Mouse (Mus musculus): ENCODE measurements around the gene Nckipsd. TPM values are rescaled to one million over a fixed set of nuclear protein-coding genes. Genes with fewer than 3 reads are reported as not detected.

Gene Nckipsd
- polyA plus RNA-seq, 1 experiment from 2014 or later, result 20.7 TPM

- peaks cover 82% of the 10 kb centered on the region for H3K4me1 ChIP-seq (replicated peaks)
- peaks cover 9% of the 10 kb centered on the region for H3K36me3 ChIP-seq
- ATAC-seq (ENCODE audit: low read depth), result no peak
- peak overlapping the region; percentile 86 for H3K4me3 ChIP-seq
- H3K4me2 ChIP-seq, result peak overlapping the region; percentile 80
- no peaks in the 10 kb centered on the region for H3K27me3 ChIP-seq
- WGBS, result 83% methylated on average over 1 of the region's 1 CpGs
- 0 out of 2 replicates have a peak overlapping the region, but pooled peaks have one; percentile 2 for H3K9ac ChIP-seq
- H3K9me3 ChIP-seq, result no peaks in the 10 kb centered on the region
- H3K27ac ChIP-seq (replicated peaks), result no peak overlapping the region
Observed at GRCm38 (mm10) chr9:108786494-108786893, 21.7 kb upstream of the Nckipsd start.

- Histone ChIP-seq H3K4me2 (peak overlapping the region; percentile 80), H3K27me3 (no peaks in the 10 kb centered on the region), H3K4me3 (peak overlapping the region; percentile 19), H3K27ac (replicated peaks) (no peak overlapping the region), H3K4me1 (replicated peaks) (peaks cover 84% of the 10 kb centered on the region), H3K9me3 (no peaks in the 10 kb centered on the region), H3K36me3 (peaks cover 9% of the 10 kb centered on the region), H3K9ac (no peak overlapping the region)
- WGBS, result 90% methylated on average over 2 of the region's 2 CpGs
- ATAC-seq (ENCODE audit: low read depth), result no peak
Observed at GRCm38 (mm10) chr9:108787080-108787479, 21.1 kb upstream of the Nckipsd start.

- ATAC-seq (ENCODE audit: low read depth), result no peak
- peaks cover 9% of the 10 kb centered on the region for H3K36me3 ChIP-seq
- H3K27me3 ChIP-seq, result no peaks in the 10 kb centered on the region
- H3K4me2 ChIP-seq, result peak overlapping the region; percentile 80
- H3K9me3 ChIP-seq, result no peaks in the 10 kb centered on the region
- H3K4me1 ChIP-seq (replicated peaks), result peaks cover 89% of the 10 kb centered on the region
- no peak overlapping the region for H3K27ac ChIP-seq (replicated peaks)
- 71% methylated on average over 3 of the region's 3 CpGs for WGBS
- H3K9ac ChIP-seq, result no peak overlapping the region; the same call in 1 of the 2 replicates
- H3K4me3 ChIP-seq, result no peak overlapping the region
Observed at GRCm38 (mm10) chr9:108788713-108789112, 19.5 kb upstream of the Nckipsd start.

- H3K36me3 ChIP-seq, result peaks cover 15% of the 10 kb centered on the region
- H3K9ac ChIP-seq, result no peak overlapping the region
- ATAC-seq (ENCODE audit: low read depth), result no peak
- no peak overlapping the region for H3K27ac ChIP-seq (replicated peaks)
- H3K4me1 ChIP-seq (replicated peaks), result peaks cover 94% of the 10 kb centered on the region
- WGBS, result 89% methylated on average over 1 of the region's 1 CpGs
- no peak overlapping the region for H3K4me3 ChIP-seq
- no peaks in the 10 kb centered on the region for H3K27me3 ChIP-seq
- no peak overlapping the region for H3K4me2 ChIP-seq
- H3K9me3 ChIP-seq, result no peaks in the 10 kb centered on the region
Observed at GRCm38 (mm10) chr9:108792307-108792706, 15.9 kb upstream of the Nckipsd start.

- H3K4me3 ChIP-seq, result no peak overlapping the region
- H3K36me3 ChIP-seq, result peaks cover 19% of the 10 kb centered on the region
- no peak overlapping the region for H3K4me2 ChIP-seq
- ATAC-seq (ENCODE audit: low read depth), result no peak
- H3K27me3 ChIP-seq, result no peaks in the 10 kb centered on the region
- H3K9me3 ChIP-seq, result no peaks in the 10 kb centered on the region
- no peak overlapping the region for H3K27ac ChIP-seq (replicated peaks)
- no peak overlapping the region for H3K9ac ChIP-seq
- 46% methylated on average over 3 of the region's 3 CpGs for WGBS
- H3K4me1 ChIP-seq (replicated peaks), result peaks cover 90% of the 10 kb centered on the region
Observed at GRCm38 (mm10) chr9:108792730-108793129, 15.4 kb upstream of the Nckipsd start.

GRCm38 (mm10) chr9:108795281-108795680 lies 12.9 kb upstream of the Nckipsd start:
- H3K36me3 ChIP-seq, result peaks cover 43% of the 10 kb centered on the region
- no peak overlapping the region for H3K27ac ChIP-seq (replicated peaks)
- no peak overlapping the region for H3K9ac ChIP-seq
- H3K27me3 ChIP-seq, result no peaks in the 10 kb centered on the region
- no peak for ATAC-seq (ENCODE audit: low read depth)
- H3K4me3 ChIP-seq, result no peak overlapping the region
- peak overlapping the region; percentile 13; the same call in 1 of the 2 replicates for H3K4me2 ChIP-seq
- peaks cover 64% of the 10 kb centered on the region for H3K4me1 ChIP-seq (replicated peaks)
- no peaks in the 10 kb centered on the region for H3K9me3 ChIP-seq
- 47% methylated on average over 2 of the region's 2 CpGs for WGBS

- Histone ChIP-seq H3K27ac (replicated peaks) (peak overlapping the region; percentile 52; the same call in 1 of the 2 replicates), H3K36me3 (peaks cover 47% of the 10 kb centered on the region), H3K4me1 (replicated peaks) (peaks cover 60% of the 10 kb centered on the region), H3K4me2 (peak overlapping the region; percentile 28), H3K9me3 (no peaks in the 10 kb centered on the region), H3K9ac (peak overlapping the region; percentile 49; the same call in 1 of the 2 replicates), H3K4me3 (no peak overlapping the region), H3K27me3 (no peaks in the 10 kb centered on the region)
- ATAC-seq (ENCODE audit: low read depth), result peak; percentile 21; the same call in 1 of the 2 replicates
- WGBS, result 34% methylated on average over 11 of the region's 11 CpGs
Observed at GRCm38 (mm10) chr9:108795762-108796161, 12.4 kb upstream of the Nckipsd start.

GRCm38 (mm10) chr9:108796351-108796981 lies 11.7 kb upstream of the Nckipsd start:
- no peaks in the 10 kb centered on the region for H3K9me3 ChIP-seq
- peaks cover 52% of the 10 kb centered on the region for H3K4me1 ChIP-seq (replicated peaks)
- H3K27me3 ChIP-seq, result no peaks in the 10 kb centered on the region
- H3K4me2 ChIP-seq, result peak overlapping the region; percentile 28; the same call in 1 of the 2 replicates
- peak overlapping the region; percentile 52 for H3K27ac ChIP-seq (replicated peaks)
- H3K36me3 ChIP-seq, result peaks cover 53% of the 10 kb centered on the region
- H3K9ac ChIP-seq, result peak overlapping the region; percentile 49; the same call in 1 of the 2 replicates
- WGBS, result 74% methylated on average over 4 of the region's 4 CpGs
- H3K4me3 ChIP-seq, result no peak overlapping the region
- ATAC-seq (ENCODE audit: low read depth), result no peak; the same call in 1 of the 2 replicates

GRCm38 (mm10) chr9:108797477-108797876 lies 10.7 kb upstream of the Nckipsd start:
- no peak overlapping the region for H3K9ac ChIP-seq
- H3K27ac ChIP-seq (replicated peaks), result no peak overlapping the region
- H3K9me3 ChIP-seq, result no peaks in the 10 kb centered on the region
- H3K4me1 ChIP-seq (replicated peaks), result peaks cover 42% of the 10 kb centered on the region
- no peak overlapping the region for H3K4me3 ChIP-seq
- no peaks in the 10 kb centered on the region for H3K27me3 ChIP-seq
- peaks cover 63% of the 10 kb centered on the region for H3K36me3 ChIP-seq
- WGBS, result 91% methylated on average over 7 of the region's 7 CpGs
- no peak for ATAC-seq (ENCODE audit: low read depth)
- H3K4me2 ChIP-seq, result no peak overlapping the region

- no peak for ATAC-seq (ENCODE audit: low read depth)
- Histone ChIP-seq H3K36me3 (peaks cover 72% of the 10 kb centered on the region), H3K9me3 (no peaks in the 10 kb centered on the region), H3K27ac (replicated peaks) (no peak overlapping the region), H3K4me1 (replicated peaks) (peaks cover 31% of the 10 kb centered on the region), H3K27me3 (no peaks in the 10 kb centered on the region), H3K4me3 (no peak overlapping the region), H3K9ac (no peak overlapping the region), H3K4me2 (no peak overlapping the region)
- 85% methylated on average over 5 of the region's 5 CpGs for WGBS
Observed at GRCm38 (mm10) chr9:108798508-108799075, 9.6 kb upstream of the Nckipsd start.

- H3K4me3 ChIP-seq, result no peak overlapping the region
- ATAC-seq (ENCODE audit: low read depth), result no peak
- H3K9me3 ChIP-seq, result no peaks in the 10 kb centered on the region
- H3K4me1 ChIP-seq (replicated peaks), result peaks cover 21% of the 10 kb centered on the region
- H3K9ac ChIP-seq, result no peak overlapping the region
- H3K4me2 ChIP-seq, result no peak overlapping the region
- no peak overlapping the region for H3K27ac ChIP-seq (replicated peaks)
- H3K36me3 ChIP-seq, result peaks cover 82% of the 10 kb centered on the region
- H3K27me3 ChIP-seq, result no peaks in the 10 kb centered on the region
- 88% methylated on average over 3 of the region's 3 CpGs for WGBS
Observed at GRCm38 (mm10) chr9:108799564-108799963, 8.6 kb upstream of the Nckipsd start.

- Histone ChIP-seq H3K4me2 (no peak overlapping the region), H3K27me3 (no peaks in the 10 kb centered on the region), H3K4me3 (no peak overlapping the region), H3K9me3 (no peaks in the 10 kb centered on the region), H3K27ac (replicated peaks) (no peak overlapping the region), H3K4me1 (replicated peaks) (peaks cover 23% of the 10 kb centered on the region), H3K36me3 (peaks cover 65% of the 10 kb centered on the region), H3K9ac (no peak overlapping the region)
- no peak for ATAC-seq (ENCODE audit: low read depth)
- 88% methylated on average over 8 of the region's 8 CpGs for WGBS
Observed at GRCm38 (mm10) chr9:108805768-108806167, 2.4 kb upstream of the Nckipsd start.
